Mouse (Mus musculus) lung, postnatal 0 days (tissue): ENCODE data around the gene Atpif1.

Experiments
- CTCF ChIP-seq: IDR thresholded peaks from 2 replicates; pipeline ENCODE4 v1.5.1; 2016; ENCODE audit warnings: antibody characterized with exemption, mild to moderate bottlenecking
- EP300 ChIP-seq: IDR thresholded peaks from 2 replicates; pipeline ENCODE4 v1.6.1; 2016; ENCODE audit warnings: antibody characterized with exemption, mild to moderate bottlenecking, control low read depth

- no peak for TF ChIP-seq EP300
- TF ChIP-seq CTCF: no peak
Observed at GRCm38 (mm10) chr4:132539481-132539880, 6.0 kb upstream of the Atpif1 start.
